Mouse (Mus musculus) layer of hippocampus, adult 8-10 months (tissue): ENCODE data around the gene Dock7. TPM values are rescaled to one million over a fixed set of nuclear protein-coding genes. Genes with fewer than 3 reads are reported as not detected.
"Not testable (repeated sequence)": the region's sequence is repeated elsewhere in the genome, so short reads cannot be mapped to it uniquely, and the experiment has no call there.

Source experiments
- DNase-seq, 2 experiments: peaks; one replicate each; pipeline ENCODE4 v3.0.0; 2022; ENCODE audit warnings: low spot score in 2 of 2
- total RNA-seq, 4 experiments: library from RNA; stranded (reverse); gene quantifications; 2 replicates each; pipeline ENCODE4 v1.2.4; 2022

Dock7 gene
- total RNA-seq, 4 experiments from 2014 or later: 39.5 to 42.5 (median 41.3) TPM

DNA sequence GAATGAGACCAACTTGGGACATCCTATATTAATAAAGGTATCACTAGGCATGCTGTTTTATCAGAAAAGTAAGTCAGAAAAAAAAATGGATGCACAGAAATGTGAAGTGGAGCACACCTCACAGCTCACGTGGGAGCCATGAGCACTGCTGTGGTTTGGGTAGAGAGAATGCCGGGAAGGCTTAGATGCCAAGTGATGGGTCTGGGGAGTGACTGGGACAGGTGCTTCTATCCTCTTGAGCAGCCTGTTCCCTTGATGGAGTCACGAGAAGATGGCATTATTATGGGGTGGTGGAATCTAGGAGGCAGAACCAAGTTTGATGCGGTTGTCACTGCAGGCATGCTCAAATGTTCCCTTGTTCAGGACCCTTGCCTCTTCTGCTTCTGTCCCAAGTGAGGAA, 109.7 kb downstream of the Dock7 start:
- no peak for DNase-seq

DNA sequence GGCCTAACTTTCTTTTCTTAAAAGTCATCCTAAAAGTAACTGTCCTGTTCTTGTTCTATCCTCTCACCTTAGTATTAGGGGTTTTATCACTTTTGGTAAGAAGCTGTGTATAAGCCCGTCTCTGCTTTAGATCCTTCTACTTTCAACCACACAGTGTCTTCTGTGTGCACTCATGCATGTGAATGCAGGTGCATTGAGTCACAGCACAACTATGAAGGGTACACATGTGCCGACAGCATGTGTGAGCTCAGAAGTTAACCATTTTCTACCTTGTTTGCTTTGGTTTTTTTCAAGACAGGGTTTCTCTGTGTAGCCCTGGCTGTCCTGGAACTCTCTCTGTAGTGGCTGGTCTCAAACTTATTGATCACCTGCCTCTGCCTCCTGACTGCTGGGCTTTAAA, 114.4 kb downstream of the Dock7 start:
- no peak for DNase-seq

DNA sequence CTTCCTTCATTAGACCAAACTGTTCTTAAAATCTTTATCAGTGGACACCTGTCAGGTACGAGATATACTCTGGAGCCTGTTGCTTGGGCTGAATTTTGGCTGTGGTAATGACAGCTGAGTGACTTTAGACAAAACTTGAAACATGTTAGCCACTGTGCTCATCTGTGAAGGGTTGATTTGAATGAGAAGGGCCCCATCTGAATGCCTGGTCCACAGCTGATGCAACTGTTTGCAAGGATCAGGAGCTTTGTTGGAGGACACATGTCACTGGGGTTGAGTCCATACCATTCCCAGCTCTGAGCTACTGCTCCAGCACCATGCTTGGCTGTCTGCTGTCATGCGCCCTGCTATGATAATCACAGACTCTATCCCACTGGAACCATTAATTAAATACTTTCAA, 115.1 kb downstream of the Dock7 start:
- no peak for DNase-seq

DNA sequence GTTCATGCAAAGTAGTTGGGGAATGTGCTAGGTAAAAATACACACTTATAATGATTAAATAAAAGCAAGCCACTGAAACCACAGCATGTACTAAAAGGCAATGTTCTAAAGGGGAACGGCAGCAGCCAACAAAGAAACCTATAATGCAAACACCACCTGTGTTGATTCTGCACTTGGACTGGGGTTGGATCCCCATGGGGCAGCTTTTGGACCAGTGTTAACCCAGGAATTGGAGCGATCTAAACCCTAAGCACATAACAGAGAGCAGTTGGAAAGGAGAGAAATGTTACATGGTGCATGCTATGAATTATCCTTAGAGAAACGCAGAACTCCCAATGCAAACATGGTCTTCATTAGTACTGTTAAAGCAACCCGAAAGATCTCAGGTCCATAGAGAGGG, 127.2 kb downstream of the Dock7 start:
- no peak for DNase-seq

DNA sequence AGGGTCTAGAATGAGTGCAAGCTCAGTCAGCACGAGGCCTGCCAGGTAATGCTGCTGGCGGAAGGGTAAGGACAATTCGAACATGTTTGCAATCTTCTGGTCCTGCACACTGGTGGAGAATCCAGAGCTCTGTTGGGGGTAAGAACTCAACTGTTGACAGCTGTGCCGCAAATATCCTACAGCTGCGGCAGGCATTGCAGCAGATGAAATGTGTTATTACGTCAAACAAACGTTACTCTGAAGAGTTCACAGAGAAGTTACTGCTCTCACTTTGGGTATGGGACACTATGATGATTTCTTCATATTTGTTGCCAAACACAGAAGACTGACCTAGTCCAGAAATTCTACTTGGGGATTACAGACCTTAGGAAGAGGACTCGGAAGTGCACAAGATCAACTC, 136.0 kb downstream of the Dock7 start:
- DNase-seq: no peak

DNA sequence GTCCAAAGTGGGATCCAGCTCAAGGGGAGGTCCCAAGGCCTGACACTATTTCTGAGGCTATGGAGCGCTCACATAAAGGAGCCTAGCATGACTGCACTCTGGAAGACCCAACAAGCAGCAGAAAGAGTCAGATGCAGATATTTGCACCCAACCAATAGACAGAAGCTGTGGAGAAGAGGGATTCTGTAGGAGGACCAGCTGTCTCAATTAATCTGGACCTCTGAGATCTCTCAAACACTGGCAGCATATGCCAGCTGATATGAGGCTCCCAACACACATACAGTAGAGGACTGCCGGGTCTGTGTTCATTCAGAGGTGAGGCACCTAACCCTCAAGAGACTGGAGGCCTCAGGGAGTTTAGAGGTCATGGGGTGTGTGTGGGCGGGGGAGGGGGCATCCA, 140.7 kb downstream of the Dock7 start:
- DNase-seq: peak; percentile 30 to 37

DNA sequence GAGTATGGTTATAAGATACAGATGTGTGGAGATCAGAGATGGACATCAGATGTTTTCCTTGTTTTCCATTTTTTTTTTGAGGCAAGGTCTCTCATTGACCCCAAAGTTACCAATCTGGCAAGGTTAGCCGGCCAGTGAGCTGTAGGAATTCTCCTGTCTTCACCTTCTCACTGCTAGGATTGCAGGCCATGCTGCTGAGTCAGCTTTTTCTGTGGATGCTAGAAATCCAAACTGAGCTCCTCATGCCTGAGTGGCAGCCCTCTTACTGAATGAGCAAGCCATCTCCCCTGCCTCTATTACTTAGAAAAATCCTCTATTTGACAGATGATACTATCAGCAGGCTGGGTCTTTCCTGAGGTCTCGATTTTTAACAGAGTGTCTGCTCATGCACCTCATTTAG, 142.0 kb downstream of the Dock7 start:
- DNase-seq: no peak

DNA sequence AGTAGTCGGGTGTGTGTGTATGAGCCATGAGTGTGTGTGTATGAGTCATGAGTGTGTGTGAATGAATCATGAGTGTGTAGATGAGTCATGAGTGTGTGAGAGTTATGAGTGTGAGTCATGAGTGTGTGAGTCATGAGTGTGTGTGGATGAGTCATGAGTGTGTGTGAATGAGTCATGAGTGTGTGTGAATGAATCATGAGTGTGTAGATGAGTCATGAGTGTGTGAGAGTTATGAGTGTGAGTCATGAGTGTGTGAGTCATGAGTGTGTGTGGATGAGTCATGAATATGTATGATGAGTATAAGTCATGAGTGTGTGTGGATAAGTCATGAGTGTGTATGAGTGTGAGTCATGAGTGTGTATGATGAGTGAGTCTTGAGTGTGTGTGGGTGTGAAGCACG, 142.4 kb downstream of the Dock7 start:
- DNase-seq: not testable (repeated sequence)

DNA sequence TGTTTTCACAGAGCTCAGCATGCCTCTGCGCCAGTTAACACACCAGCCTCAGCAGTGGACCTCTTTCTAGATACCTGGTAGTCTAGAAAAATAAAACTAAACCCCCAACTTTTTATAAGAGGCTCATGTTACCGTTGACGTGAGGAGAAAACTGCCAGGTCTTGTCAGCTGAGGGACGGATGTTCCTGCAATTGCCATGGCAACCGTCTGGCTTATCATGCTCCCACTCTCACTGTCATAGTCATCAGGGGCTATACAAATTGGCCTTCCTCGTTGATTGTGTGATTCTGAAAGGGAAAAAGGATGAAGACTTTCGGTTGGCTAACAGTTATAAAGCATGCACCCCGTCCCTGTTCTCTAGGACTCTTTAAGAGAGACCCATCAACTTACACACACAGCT, 145.0 kb downstream of the Dock7 start:
- DNase-seq: peak; percentile 17 to 31

DNA sequence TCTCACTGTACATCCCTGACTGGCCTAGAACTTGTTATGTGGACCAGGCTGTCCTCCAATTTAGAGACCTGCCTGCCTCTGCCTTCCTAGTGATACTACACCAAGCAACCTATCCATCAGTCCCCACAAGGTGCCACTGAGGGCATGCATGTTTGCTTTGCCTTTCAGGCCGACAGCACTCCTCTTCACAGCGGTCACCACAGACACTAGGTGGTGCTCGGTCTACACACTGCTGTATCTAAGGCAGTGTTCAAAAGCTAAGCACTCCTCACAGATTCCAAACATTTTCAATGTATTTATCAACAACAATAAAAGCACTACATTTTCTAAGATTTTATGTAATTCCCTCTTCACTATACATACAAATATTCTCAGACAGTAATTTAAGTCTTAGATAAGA, 150.8 kb downstream of the Dock7 start:
- no peak for DNase-seq

DNA sequence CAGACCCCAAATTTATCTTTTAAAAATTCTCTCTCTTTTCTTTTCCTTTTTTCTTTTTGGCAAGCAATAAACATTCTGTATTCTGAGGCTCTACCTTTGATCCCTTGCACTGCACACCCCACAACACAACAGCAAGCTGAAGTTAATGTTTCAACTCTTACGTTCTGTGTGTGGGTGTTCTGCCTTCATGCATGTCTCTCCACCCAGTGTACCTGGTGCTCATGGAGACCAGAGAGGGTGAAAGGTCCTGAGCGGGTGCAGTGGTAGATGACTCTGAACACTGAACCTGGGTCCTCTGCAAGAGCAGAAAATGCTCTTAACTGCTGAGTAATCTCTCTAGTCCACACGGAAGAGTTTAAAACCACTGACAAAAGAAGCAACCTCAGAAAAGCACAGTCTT, 160.5 kb downstream of the Dock7 start:
- DNase-seq: no peak

DNA sequence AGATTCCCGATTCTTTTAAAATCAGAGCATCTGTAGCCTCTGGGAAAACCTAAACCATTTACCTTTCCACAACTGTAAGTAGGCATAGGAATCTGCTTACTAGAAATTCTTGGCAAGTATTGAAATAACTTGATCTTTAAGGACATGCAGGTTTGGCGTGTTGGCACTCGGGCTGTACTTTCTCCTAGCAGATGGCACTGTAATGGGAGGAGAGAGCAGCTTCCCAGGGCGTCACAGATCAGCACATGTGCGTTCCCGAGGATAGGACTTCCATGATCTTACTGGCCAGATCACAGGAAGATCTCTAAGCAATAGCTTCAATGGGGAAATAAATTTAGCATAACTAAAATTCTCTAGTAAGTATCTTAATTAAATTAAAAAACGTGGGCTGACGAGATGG, 164.7 kb downstream of the Dock7 start:
- DNase-seq: no peak

DNA sequence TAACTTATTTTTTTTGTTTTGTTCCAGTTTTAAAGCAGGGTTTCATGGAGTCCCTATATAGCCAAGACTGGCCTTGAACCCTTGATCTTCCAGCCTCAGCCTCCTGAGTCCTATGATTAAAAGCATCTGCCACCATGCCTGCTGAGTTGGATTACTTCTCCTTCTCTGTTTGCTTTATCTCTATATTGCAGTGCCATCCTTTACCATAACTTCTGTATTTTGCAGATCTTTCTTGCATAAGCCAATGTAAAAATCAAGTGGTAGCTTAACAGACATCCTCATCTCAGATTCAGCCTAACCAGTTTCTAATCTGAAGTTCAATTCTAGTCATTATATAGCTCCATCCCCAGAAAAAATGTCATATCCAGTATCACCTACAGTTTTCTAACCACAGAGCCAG, 170.2 kb downstream of the Dock7 start:
- no peak for DNase-seq

DNA sequence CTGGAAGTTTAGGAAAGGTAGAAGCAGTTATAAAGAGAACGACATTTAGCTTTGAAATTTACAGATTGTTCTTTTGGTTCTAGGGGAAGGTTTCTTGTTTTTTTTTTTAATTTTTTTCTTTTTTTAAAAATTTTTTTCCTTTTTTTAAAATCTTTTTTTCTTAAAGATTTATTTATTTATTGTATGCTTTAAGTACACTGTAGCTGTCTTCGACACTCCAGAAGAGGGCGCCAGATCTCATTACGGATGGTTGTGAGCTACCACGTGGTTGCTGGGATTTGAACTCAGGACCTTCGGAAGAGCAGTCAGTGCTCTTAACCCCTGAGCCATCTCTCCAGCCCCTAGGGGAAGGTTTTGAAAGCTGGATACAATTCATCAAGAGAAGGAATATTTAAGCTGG, 182.5 kb downstream of the Dock7 start:
- DNase-seq: not testable (repeated sequence)

DNA sequence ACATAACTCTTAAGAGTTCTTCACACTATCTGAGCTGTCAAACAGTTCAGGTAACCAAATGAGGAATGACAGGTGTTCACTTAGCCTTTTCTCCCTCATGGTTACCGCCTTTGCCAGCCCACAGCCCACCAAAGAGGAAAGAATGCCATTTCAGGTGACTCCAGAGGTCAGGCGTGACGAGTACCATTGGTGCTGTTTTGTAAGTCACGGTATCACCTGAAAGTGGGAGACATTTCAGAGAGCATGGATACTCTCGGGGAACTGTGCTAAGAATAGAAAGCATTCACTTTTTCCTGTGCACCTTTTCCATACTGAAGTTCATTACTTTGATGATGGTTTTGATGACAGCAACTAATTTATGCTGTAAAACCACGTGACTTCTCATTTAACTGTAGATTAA, 184.7 kb downstream of the Dock7 start:
- DNase-seq: no peak

DNA sequence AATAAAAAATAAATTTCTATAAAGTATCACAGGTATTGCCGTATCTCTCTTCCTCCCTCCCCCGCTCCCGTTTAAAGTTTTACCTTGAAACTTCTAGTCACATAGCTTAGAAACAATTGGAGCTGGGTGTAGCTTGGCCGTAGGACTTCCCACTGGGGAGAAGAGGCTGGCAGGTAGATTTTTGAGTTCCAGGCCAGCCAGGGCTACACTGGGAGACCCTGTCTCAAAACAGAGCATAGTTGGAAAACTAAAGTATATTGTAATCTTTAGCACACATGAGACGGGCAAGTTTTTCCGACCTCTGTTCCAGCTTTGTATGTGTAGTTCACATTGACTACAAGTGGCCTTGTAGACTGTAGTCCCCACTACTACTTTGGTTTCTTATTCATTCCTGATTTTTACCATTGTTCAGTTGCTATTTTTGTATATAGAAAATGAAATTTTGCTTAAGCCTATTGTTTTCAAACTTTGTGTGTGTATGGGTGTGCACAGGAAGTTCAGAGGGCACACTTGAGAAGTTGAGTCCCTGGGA, 195.4 kb downstream of the Dock7 start:
- DNase-seq: no peak

DNA sequence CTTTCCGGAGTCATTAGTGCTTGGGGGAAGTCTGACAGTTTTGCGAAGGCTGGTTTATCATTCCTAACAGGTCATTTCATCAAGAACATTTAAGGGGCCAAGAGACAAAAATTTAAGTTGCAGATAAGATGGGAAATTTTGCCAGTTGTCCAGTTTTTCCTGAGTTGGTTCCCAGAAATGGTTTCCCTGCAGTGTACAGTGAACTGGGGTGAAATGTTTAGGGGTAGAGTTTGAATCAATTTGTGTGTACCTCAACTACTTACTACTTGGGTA, 195.9 kb downstream of the Dock7 start:
- no peak for DNase-seq

DNA sequence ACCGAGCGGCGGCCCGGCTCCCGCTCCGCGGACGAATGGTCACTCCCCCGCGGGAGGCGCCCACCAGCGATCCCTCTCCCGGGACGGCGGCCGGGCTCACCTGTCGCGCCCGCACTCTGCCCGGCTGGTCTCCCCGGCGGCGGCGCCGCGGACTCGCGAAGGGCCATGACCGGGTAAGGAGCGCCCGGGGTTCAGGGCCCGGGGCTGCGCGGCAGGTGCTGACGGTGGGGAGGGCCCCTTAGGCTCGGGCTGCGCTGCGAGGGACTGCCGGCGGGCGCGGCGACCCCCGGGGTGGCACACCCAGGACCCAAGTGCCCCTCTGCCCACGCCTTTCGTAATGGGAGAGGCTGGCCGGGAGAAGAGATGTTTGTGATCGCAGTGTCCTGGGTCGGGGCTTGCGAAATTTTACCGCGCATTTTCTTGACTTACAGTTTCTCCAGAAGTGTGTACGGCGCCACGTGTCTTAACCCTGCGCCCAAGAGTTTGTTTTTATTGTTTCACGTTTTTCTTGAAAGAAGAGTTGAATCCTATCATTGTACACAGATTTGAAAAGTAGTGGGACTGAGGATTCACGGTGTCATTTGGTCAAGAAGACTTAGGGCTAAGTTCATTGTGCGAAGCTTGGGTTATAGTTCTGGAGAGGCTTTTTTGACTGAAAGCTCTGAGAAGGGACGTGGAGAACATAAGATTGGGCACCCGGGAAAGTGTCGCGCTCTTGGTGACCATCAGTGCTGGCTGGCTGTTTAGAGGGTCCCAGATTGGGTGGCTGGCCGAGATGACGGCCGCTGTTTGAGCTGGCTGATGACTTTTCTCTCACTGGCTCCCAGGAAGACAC, 196.4 kb downstream of the Dock7 start:
- peak; percentile 13 to 28 for DNase-seq

DNA sequence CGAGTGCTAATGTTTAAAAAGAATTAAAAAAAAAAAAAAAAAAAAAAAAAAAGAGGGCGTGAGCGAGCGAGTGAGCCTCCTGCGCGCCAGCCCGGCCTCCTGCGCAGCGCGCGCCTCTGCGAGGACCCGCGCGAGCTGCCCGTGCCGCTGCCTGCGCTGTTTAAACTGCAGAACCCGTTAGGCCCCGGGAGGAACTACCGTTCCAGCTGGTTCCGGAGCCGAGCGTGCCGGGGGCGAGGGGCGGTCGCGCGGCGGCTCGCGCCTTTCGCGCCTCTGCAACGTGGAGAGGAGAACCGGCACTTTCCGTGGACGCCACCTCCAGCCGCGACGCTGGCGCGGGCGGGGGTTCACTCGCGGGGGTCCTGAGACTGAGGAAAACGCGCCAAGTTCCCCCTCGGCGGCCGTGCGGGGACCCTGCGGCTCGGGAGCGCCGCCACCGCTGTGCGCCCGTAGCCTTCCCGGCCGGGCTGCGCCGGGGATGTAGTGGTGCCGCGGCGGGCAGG, 197.1 kb downstream of the Dock7 start, which contains the start of gene Usp1:
Gene Usp1 (plus strand): TSS at position 243 of the 503 bp plus-strand sequence.
- peak in 1 of 2 experiments; percentile 79 for DNase-seq

DNA sequence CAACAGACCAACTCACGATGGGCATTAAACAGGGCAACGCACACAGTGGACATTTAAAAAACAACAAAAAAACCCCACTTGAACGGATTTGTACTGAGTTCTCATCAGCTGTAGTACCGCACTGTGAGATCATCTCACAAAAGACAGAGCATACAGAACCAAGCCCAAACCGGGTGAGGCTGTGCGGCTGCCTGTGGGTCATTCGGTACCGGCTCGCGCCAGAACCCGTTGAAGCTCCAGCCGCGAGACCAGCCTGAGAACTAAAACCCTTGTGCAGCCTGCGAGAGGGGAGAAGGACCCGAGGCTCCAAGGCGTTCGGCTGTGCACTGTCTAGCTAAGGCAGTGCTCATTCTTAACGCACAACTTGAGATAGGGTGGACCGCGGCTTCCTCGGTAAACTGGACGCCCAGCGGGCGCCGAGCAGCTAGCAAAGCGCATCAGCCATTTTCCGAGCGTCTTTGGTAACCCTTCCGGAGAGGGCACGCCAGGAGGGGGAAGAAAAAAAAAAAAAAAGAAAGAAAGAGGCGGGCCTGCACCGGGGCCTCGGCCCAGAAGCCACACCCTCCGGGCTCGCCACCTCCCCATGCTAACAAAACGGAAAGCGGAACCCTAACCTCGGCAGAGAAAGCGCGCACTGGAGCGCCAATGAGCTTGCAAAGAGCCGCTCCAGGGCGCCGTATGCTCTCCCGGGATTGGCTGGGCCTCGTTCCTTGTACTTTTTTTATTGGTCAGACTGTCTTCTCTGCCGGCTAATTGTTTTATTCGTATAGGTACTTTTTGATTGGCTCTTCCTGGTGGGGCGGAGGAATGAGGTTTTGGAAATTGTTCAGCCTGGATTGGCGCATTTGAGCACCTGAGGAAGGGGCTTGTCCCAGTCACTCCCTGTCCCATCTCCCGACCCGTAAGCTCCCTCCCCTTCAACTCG, 197.8 kb downstream of the Dock7 start:
- DNase-seq: peak; percentile 98 to 99

DNA sequence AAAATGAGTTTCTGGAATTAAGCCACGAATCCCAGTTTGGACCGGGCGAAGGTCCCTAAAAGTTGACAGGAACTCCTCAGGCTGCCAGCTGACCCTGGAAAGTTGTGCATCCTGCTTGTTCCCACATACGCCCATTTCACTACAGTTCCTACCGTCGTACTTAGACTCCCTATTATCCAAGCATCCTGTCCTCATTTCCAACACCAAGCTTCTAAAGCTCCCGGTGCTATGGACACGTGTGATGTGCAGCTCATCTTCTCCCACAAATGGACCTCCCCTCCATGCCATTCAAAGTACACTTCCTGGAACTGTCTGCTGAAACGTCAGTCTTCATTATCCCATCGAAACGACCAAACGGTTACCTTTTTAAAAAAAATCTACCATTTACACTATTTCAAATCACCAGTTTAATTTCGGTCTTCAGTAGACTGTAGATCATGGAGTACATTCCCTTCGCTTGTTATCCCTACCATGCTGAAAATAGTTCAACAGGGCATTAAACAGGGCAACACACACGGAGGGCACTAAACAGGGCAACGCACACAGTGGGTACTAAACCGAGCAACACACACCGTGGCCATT, 198.6 kb downstream of the Dock7 start:
- DNase-seq: no peak

DNA sequence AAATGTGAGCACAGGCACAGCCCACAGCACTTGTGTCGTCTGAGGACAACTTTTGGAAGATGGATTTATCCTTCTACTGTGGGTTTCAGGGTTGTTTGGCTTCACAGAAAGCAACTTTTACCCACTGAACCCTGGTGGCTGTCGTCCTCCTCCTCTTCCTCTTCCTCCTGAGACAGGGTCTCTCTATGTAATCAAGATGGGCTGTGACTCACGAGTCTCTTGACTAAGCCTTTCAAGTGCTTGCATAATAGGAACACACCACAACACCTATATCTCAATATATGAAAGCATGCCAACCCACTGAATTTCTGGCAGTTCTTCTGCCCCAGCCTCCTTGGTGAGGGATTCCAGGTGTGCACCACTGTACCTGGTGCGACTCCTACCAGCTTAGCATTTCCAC, 199.8 kb downstream of the Dock7 start:
- no peak for DNase-seq
